Mouse (Mus musculus) embryonic fibroblast, embryonic 13.5 days (primary cell): ENCODE results near the gene Nr1h4. TPM values are rescaled to one million over a fixed set of nuclear protein-coding genes. Genes with fewer than 3 reads are reported as not detected.

Source experiments
- H3K27ac ChIP-seq: 2 replicates; pipeline ENCODE4 v1.5.1; 2012; ENCODE audit warnings: low read length, control low read depth, inconsistent platforms; ENCODE audit not compliant: insufficient read depth
- H3K4me1 ChIP-seq: 2 replicates; pipeline ENCODE4 v1.6.1; 2011; ENCODE audit warnings: low read length; ENCODE audit not compliant: control insufficient read depth, insufficient read depth
- H3K4me3 ChIP-seq: 2 replicates; pipeline ENCODE4 v1.5.1; 2011; ENCODE audit warnings: mild to moderate bottlenecking, control low read depth, low read length; ENCODE audit not compliant: insufficient read depth
- CTCF ChIP-seq: IDR thresholded peaks from 2 replicates; pipeline ENCODE4 v1.5.1; 2011; ENCODE audit warnings: mild to moderate bottlenecking, control low read depth, low read length, moderate library complexity, borderline replicate concordance; ENCODE audit not compliant: insufficient read depth
- POLR2A ChIP-seq: IDR thresholded peaks from 2 replicates; pipeline ENCODE4 v1.6.1; 2011; ENCODE audit warnings: low read depth, mild to moderate bottlenecking, control low read depth, low read length, moderate library complexity
- polyA plus RNA-seq: library from polyadenylated mRNA; stranded (reverse); fragments of >200 nt; gene quantifications from 2 replicates; pipeline ENCODE4 v1.2.4, GENCODE M21; 2011; ENCODE audit warnings: low read depth; ENCODE audit not compliant: missing spikeins, insufficient read length

The Nr1h4 gene
- polyA plus RNA-seq, 1 experiment = not detected

- Histone ChIP-seq H3K4me3 (no peak overlapping the region), H3K4me1 (no peaks in the 10 kb centered on the region), H3K27ac (no peak overlapping the region)
- no peak for TF ChIP-seq POLR2A
- no peak for TF ChIP-seq CTCF
These were observed 11.5 kb downstream of the Nr1h4 start for GRCm38 (mm10) chr10:89521790-89522431.

DNA sequence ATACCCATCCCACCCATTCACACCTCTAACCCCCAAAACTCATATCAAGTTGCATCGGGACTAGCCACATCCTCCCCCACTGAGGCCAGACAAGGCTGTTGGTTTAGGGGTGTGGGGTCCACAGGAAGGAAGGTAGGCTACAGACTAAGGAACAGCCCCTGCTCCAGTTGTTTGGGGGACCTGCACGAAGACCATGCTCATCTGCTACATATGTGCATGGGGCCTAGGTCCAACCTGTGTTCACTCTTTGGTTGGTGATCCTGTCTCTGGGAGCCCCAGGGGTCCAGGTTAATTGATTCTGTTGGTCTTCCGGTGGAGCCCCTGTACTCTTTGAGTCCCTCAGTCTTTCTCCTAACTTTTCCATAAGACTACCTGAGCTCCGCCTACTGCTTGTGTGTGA, 13.0 kb downstream of the Nr1h4 start:
- no peak overlapping the region for H3K4me3 ChIP-seq
- H3K4me1 ChIP-seq = no peaks in the 10 kb centered on the region
- TF ChIP-seq POLR2A (no peak), CTCF (no peak)
- H3K27ac ChIP-seq = no peak overlapping the region

DNA sequence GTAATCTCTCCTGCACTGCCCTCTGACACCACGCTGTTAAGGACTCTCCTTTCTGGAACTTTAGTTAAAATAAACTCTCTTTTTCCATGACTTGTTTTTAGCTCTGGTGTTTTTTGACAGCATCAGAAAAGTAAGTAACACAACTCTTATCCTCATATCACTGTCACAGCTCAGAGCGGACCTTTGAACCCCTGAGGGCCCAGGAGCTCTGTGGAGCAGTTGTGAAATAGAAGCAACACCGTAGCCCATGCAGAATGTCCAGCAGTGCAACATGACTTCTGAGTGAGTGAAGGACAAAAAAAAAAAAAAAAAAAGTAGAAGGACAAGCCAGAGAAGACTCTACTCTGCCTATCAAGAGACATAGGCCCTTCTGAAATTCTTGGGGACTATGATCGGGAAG, 14.2 kb downstream of the Nr1h4 start:
- no peaks in the 10 kb centered on the region for H3K4me1 ChIP-seq
- no peak overlapping the region for H3K27ac ChIP-seq
- TF ChIP-seq CTCF (no peak), POLR2A (no peak)
- no peak overlapping the region for H3K4me3 ChIP-seq

GRCm38 (mm10) chr10:89518365-89518764, 15.0 kb downstream of the Nr1h4 start:
- TF ChIP-seq POLR2A (no peak), CTCF (no peak)
- Histone ChIP-seq H3K27ac (no peak overlapping the region), H3K4me1 (no peaks in the 10 kb centered on the region), H3K4me3 (no peak overlapping the region)

GRCm38 (mm10) chr10:89515813-89516212, 17.6 kb downstream of the Nr1h4 start:
- H3K4me3 ChIP-seq = no peak overlapping the region
- no peak overlapping the region for H3K27ac ChIP-seq
- H3K4me1 ChIP-seq = no peaks in the 10 kb centered on the region
- TF ChIP-seq CTCF (no peak), POLR2A (no peak)

DNA sequence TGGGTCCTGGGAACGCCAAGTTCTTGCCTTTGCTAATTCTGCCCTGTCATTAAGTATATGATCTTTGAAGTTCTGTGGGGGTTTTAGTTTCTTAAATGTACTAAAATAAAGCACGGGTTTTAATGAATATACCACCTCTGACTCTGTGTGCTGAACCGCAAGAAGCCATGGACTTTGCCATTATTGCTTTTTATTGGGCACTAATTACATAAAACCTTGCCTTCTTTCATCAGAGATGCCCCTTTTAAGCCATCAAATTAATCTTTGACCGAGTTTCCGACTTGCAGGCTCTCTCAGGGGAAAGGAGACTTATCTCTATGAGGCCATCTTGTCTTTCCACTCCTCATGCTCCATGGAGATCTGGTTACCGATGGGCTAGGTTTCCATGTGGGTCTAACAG, 20.8 kb downstream of the Nr1h4 start:
- H3K4me1 ChIP-seq = no peaks in the 10 kb centered on the region
- TF ChIP-seq CTCF (no peak), POLR2A (no peak)
- no peak overlapping the region for H3K4me3 ChIP-seq
- no peak overlapping the region for H3K27ac ChIP-seq

- H3K4me3 ChIP-seq = no peak overlapping the region
- H3K4me1 ChIP-seq = no peaks in the 10 kb centered on the region
- no peak overlapping the region for H3K27ac ChIP-seq
- TF ChIP-seq CTCF (no peak), POLR2A (no peak)
These were observed 22.8 kb downstream of the Nr1h4 start for GRCm38 (mm10) chr10:89510547-89510946.

DNA sequence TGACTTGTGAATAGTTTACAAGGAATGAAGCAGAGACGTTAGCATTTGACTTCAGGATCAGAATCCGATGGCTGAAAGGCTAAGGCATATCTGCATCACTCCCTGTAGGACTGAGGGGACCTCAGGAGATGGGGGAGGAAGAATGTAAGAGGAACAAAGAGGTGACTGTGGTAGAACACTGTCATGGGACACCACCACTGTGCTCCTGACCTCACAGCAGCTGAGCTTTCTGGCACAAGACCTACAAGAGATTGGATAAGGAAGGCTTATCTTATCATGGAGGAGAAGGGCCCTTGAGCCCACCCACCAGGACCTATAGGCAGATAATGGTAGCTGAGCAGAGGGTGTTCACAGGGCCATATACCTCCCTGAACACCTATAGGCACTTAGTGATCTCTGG, 24.8 kb downstream of the Nr1h4 start:
- no peak overlapping the region for H3K4me3 ChIP-seq
- H3K4me1 ChIP-seq = no peaks in the 10 kb centered on the region
- TF ChIP-seq CTCF = no peak
- TF ChIP-seq POLR2A = no peak
- no peak overlapping the region for H3K27ac ChIP-seq

GRCm38 (mm10) chr10:89506479-89506878, 26.9 kb downstream of the Nr1h4 start:
- TF ChIP-seq CTCF (no peak), POLR2A (no peak)
- Histone ChIP-seq H3K27ac (no peak overlapping the region), H3K4me1 (no peaks in the 10 kb centered on the region), H3K4me3 (no peak overlapping the region)

GRCm38 (mm10) chr10:89505592-89505955, 27.8 kb downstream of the Nr1h4 start:
- Histone ChIP-seq H3K27ac (no peak overlapping the region), H3K4me3 (no peak overlapping the region), H3K4me1 (no peaks in the 10 kb centered on the region)
- TF ChIP-seq POLR2A (no peak), CTCF (no peak)
